Mouse (Mus musculus): ENCODE data around the gene Gars.

DNA sequence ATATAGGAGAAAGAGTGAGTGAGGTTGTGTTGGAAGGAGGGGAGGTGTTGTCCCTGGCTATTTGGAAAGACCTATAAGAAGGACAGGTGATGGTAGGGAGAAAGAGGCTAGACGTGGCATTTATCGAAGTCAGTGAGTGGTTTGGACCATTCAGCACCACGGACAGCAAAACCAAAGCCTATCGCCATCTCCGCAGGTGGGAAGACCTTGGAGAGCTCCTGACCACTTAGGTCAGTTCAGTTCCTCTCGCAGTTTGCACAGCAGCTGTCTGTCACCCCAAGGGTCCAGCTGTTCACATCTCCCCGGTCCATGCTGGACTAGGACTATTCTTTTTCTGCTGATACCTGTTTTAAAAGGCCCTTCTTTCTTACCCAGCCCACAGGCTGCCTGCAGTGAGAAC lies 70.6 kb downstream of the Gars start:
- no peak for TF ChIP-seq POLR2A (IDR thresholded peaks at IDR 0.05; ENCODE audit: control insufficient read depth in 1 of 2, insufficient read depth in 1 of 2, low read depth in 1 of 2, low read length in 2 of 2, poor library complexity in 1 of 2)
- TF ChIP-seq TBP (IDR thresholded peaks at IDR 0.05; ENCODE audit: low read depth, low read length) = no peak

Measured in MEL (cell line).